Mouse (Mus musculus) spleen, postnatal 36 days (tissue): Measurements from ENCODE around the gene Slc22a8.

Source experiments
- DNase-seq, 2 experiments: peaks; one replicate each; pipeline ENCODE4 v3.0.0; 2022; ENCODE audit warnings: low spot score in 2 of 2, mixed read lengths in 1 of 2

Slc22a8 gene

DNA sequence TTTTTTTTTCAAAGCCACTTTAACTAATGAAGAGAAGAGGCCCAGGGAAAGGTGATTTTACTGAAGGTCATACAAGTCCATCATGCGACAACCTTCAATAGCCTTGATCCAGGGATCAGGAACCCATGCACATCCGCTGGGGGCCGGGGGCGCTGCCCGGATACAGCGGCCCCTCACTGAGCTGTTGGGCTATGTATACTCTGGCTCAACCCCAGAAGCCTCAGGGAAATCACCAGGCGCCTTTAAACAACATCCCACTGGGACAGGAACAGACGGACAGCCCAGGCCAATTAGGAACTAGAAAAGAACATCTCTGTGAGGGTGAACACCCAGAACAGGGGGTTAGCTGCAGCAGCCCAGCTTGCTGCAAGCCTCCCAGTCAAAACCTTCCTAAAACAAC is at the start of gene Slc22a8:
Gene Slc22a8, plus strand, starts transcription at position 301 of the 400 bp plus-strand sequence.
- DNase-seq, result no peak

- DNase-seq, result no peak
Measured at GRCm38 (mm10) chr19:8558897-8559296, 32.2 kb upstream of the Slc22a8 start.

DNA sequence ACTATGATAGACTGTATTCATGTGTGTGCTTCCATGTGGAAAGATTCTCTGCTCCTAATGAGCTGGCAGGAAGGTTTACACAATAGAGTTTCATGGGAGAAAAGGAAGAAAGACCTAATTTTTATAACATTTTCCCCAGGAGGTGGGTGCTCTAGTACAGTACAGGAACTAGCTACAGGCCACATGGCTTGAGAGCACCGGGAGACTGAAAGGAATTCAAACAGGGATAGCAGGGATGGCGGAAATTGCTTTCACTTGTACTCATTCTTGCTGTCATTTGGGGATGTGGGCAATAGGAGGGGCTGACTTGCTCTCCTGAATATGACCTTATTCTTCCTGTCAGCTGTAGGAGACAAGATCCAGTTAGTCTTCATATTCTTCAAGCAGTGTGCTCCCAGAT is 27.0 kb upstream of the Slc22a8 start:
- DNase-seq, result no peak

DNA sequence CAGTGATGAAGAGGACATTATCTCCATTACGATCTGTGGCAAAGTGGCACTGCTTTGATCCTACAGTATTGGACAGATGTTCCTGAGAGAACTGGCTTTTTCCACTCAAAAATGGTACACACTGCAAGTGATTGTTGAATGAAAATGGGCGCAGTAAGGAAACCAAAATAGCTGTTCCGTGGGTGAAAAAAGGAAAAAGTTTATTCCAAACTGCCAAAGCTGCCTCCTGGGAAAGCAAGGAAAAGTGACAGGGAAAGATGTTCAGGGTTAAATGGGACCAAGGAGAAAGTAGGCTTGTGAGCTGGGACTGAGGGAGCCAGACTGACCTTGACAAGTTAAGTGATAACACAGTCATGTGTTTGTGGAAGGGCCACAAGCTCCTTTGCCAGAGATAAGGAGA is 26.6 kb upstream of the Slc22a8 start:
- DNase-seq, result no peak

GRCm38 (mm10) chr19:8565262-8565661 is 25.8 kb upstream of the Slc22a8 start:
- no peak for DNase-seq

GRCm38 (mm10) chr19:8565985-8566384 is 25.1 kb upstream of the Slc22a8 start:
- no peak for DNase-seq

DNA sequence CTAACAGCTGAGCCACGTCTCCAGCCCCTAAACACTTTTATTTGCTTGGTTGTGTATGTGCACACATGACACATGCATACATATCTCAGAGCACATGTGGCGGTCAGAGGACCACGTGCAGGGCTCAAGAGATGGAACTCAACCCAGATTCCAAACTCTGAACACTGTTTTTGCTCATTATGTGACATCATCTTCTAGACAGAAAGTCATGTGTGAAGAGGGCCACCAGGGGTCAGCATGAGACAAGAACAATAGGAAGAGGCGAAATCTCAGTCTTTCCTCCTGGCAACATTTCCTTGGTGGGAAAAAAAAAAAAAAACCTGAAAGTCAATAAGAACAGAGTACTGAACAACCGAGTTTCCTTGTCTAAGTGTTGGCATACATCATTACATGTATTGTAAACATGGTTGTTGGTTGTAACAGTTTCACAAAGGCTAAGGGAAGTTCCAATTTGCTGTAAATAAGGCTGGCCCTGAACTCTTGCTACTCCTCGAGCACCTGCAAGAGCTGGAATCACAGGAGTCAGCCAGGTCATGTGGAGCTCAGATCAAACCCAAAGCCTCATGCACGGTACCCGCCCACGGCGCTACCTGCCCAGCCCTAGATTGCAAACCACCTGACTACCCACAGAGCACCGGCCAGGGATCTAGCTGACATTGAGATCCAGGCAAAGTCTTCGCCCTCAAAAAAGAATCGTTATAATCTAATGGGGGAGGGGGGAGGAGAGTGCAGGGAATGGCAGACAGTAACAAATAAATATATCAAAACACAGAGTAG is 23.8 kb upstream of the Slc22a8 start:
- peak in 1 of 2 experiments; percentile 22 for DNase-seq

DNA sequence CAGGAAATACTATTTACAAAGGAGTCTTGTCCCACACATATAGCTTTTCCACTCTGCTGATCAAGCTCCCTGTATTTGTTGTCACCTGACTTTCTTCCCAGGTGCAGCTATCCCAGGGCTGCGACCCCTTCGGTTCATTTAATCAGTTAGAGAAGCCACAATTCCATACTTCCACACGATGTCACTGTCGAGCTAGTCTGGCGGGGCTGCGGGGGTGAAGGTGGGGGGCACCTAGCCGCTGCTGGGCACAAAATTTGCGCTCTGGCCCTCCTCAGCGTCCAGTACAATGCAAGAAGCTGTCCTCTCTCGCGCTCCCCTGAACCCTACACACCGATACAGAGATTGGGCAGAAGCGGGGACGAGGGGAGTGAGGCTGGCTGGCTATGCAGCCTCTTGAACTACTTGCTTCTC is 21.6 kb upstream of the Slc22a8 start:
- no peak for DNase-seq

GRCm38 (mm10) chr19:8570341-8571040 is 20.6 kb upstream of the Slc22a8 start:
- DNase-seq, result no peak

GRCm38 (mm10) chr19:8571746-8572145 is 19.3 kb upstream of the Slc22a8 start:
- peak; percentile 15 to 16 for DNase-seq

DNA sequence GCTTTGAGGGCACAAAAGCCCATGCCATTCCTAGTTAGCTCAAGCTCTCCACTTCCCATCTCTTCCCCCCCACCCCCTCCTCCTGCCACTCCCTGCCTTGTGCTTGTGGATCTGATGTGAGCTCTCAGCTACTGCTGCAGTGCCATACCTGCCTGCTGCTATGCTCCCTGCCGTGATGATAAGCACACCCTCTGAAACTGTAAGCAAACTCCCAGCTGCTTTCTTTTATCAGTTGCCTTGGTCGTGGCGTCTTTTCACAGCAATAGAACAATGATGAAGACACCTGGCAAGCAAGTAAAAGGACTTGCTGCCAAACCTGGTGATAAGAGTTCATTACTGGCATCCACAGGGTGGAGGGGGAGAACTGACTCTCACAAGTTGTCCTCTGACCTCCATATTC is 18.6 kb upstream of the Slc22a8 start:
- no peak for DNase-seq

DNA sequence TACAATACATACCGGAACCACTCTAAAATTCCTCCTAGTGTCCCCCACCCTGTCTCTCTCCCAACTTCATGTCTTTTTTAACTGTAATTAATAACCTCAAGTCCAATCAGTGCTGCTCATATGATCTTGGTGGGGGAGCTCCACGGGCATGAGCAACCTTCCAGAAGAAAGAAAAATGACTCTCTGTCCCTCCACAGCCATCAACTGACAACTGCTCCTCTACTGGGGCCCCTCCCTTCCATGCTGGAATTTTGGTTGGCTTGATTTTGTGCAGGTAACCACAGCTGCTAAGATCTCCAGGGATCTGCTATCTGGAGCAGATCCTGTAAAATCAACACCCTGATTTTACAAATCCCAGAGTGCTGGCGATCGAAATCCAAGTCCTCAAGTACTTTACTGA is 13.6 kb upstream of the Slc22a8 start:
- DNase-seq, result no peak

DNA sequence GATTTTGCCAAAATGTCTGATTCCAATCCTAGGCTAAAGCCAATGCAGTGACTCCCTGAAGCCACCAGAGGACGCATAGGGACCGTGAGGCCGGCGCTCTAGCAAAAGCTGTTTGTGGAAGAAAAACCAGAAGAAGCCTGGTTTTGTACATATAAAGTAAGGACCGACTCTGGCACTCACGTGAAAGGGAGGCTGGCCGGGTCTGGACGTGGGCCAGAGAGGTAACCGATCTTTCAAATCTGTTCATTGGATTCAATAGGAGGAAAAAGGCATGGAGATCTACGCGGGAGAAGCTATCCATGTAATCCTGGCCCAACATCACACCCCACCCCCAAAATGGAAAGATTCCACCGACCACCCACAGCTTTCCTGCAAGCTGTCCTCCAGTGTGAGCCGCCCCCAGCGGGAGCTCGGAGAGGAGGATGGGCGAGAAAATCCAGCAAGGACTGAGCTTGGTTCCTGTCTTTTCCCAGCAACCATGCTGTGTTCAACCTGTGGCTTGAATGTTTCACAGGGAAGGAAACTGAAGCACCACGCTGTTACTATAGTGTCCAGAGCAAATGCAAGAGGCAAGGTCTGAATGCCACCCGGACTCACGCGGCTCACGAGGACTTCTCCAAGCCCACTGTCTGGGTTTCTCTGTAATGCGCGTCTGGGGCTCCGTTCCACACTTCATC is 12.6 kb upstream of the Slc22a8 start:
- peak in 1 of 2 experiments; percentile 37 for DNase-seq

- DNase-seq, result no peak
Measured at GRCm38 (mm10) chr19:8578970-8579342, 12.1 kb upstream of the Slc22a8 start.

DNA sequence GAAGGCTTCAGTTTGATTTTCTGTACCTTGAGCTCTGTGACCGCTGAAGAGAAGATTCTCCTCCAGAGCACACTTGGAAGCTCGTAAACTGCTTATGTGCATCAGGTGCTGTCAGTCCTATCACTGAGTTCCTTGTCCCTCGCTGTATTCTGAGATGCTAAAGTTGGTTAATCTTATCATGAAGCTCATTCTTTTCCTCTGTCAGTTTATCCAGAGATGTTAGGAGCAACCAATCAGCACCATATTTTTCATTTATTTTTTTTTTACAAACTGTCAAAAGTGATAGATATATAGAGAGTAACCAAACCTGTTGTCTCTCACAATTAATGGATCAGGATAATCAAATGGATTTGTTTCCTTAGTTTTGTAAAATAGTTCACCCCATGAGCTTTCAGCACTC is 5.8 kb upstream of the Slc22a8 start:
- DNase-seq, result no peak

DNA sequence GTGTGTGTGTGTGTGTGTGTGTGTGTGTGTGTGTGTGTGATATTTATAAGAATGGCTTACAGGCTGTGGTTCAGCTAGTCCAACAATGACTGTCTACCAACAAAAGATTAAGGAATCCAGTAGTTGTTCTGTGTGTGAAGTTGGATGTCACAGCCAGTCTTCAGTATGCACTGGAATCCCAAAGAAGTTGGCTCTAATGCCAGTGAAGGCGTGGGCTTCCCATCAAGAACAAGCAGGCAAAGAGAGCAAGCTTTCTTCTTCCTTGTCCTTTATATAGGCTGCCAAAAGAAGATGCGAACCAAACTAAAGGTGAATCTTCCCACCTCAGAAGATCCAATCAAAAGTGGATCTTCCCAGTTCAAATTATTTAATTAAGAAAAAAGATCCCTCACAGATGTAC is 5.2 kb upstream of the Slc22a8 start:
- no peak for DNase-seq

GRCm38 (mm10) chr19:8586350-8586749 is 4.7 kb upstream of the Slc22a8 start:
- no peak for DNase-seq

DNA sequence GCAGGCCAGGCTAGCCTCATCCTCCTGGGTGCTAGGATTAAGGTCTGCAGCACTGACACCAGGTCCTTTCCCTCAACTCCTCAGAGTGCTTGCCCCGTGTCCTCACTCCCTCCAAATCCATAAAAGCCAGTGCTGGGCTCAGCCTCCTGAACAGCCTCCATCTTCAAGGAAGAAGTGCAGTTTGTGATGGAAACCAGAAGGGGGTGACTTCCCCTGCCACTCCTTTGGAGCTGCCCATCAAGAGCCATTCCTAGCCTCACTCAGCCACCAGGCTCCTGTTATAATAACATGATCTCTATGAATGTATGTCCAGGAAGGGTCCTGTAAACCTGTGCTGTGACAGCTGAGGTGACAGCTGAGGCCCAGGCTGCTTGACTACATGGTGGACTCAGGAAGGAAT is 3.7 kb upstream of the Slc22a8 start:
- no peak for DNase-seq

DNA sequence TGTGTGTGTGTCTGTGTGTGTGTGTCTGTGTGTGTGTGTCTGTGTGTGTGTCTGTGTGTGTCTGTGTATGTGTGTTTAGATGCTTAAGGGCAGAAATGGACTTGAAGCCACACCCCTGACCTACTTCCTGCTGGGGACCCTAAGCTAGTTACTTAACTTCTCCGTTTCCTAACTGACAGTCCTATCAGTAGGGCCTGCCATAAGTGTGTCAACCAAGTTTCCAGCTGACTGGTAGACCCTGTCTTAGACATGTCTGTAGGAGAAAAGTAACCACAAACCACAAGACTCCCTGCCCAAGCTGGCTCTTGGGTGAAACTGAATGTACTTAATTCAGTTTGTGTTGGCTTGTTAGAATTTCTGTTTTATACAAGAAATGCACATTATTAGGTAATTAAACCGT is 1.1 kb downstream of the Slc22a8 start:
- DNase-seq, result peak; percentile 61 to 64

DNA sequence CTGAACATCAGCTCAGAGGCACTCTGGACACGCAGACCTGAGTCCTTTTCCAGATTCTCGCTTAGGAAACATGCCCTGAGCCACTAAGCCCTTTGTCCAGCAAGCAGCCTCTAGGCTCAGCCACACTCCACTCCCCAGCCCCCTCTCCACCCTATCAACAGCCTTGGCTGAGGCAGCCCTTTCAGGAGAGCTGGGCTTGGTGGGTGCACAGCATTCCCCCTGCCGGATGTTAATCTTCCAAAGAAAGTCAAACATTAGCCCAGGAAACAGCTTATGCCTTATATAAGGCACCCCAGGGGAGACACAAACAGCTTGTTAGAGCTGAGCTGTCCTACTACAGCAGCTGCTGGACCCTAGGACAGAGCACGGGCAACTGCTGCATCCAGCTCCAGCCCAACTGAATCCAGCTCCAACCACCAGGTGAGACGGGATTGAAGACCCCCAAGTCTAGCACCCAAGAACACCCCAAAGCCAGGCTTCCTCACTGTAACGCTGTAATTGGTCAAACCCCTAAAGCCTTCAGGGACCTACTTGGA is 1.9 kb downstream of the Slc22a8 start:
- DNase-seq, result no peak

GRCm38 (mm10) chr19:8593833-8594232 is 2.8 kb downstream of the Slc22a8 start:
- DNase-seq, result no peak

DNA sequence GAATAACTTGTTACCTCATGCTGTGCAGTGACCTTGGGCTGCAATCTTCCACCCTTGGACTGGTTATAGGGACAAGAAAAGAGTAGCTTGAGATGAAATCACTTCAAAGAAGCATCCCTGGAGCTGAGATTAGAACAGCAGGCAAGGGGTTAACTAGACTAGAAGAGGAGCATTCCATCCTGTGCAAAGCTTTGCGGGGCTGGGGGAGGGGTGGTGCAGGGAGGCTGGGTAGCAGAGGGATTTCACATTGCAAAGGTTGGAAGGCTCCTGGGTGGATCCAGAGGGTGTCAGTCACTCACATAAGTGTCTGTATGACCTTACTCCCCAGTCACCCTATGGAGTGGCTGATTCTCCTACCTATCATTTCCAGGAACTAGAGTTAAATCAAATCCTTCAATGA is 3.5 kb downstream of the Slc22a8 start:
- DNase-seq, result no peak

- no peak for DNase-seq
Measured at GRCm38 (mm10) chr19:8597269-8597668, 6.2 kb downstream of the Slc22a8 start.
